Comparison of ENCODE assay signal across 10 mouse cellular contexts in genomic region chr10:7911268-7911667, GRCm38 (mm10). TPM values are rescaled to one million over a fixed set of nuclear protein-coding genes. Genes with fewer than 3 reads are reported as not detected.
DNase-seq lines count a peak whose midpoint lies in the region; ATAC-seq and TF ChIP-seq lines count a peak whose summit lies in the region.
"Had no signal": no experiment of that assay in that cellular context is flagged by ENCODE, and none has a peak within 500 bp of the region (broad histone marks: within the 10 kb centered on the region; RNA-seq: fewer than 3 reads in every experiment).

No protein-coding gene starts in this region.

- H3K9me3 ChIP-seq in hindbrain, embryonic 16.5 days (ENCODE audit: control insufficient read depth, low read length), result no peaks in the 10 kb centered on the region
- H3K9me3 ChIP-seq in hindbrain, embryonic 11.5 days (ENCODE audit: control insufficient read depth, low read length), result no peaks in the 10 kb centered on the region
- no peaks in the 10 kb centered on the region for H3K9me3 ChIP-seq in lung, postnatal 0 days (ENCODE audit: low read length)
- H3K9me3 ChIP-seq: embryonic facial prominence, embryonic 12.5 days; heart, embryonic 15.5 days had no signal

- peaks cover 5% of the 10 kb centered on the region for H3K36me3 ChIP-seq in hindbrain, embryonic 16.5 days (ENCODE audit: control insufficient read depth, insufficient read depth, low read length)
- 0 out of 2 replicates have a peak, but pooled peaks cover 2% of the 10 kb centered on the region for H3K36me3 ChIP-seq in hindbrain, embryonic 11.5 days (ENCODE audit: control insufficient read depth, insufficient read depth, low read length)
- H3K36me3 ChIP-seq in lung, postnatal 0 days (ENCODE audit: insufficient read depth, low read length), result peaks cover 14% of the 10 kb centered on the region; the same call in 1 of the 2 replicates

- H3K4me1 ChIP-seq in hindbrain, embryonic 16.5 days (ENCODE audit: control insufficient read depth, insufficient read depth, low read depth, low read length), result no peaks in the 10 kb centered on the region; the same call in 1 of the 2 replicates
- no peaks in the 10 kb centered on the region; the same call in 1 of the 2 replicates for H3K4me1 ChIP-seq in hindbrain, embryonic 11.5 days (replicated peaks; ENCODE audit: control insufficient read depth, insufficient read depth, low read length)
- H3K4me1 ChIP-seq in lung, postnatal 0 days (ENCODE audit: insufficient read depth, low read depth, low read length), result no peaks in the 10 kb centered on the region
- H3K4me1 ChIP-seq: embryonic facial prominence, embryonic 12.5 days had no signal

- TF ChIP-seq CTCF in lung, postnatal 0 days (IDR thresholded peaks at IDR 0.05), result no peak

- H3K27me3 ChIP-seq in hindbrain, embryonic 16.5 days (replicated peaks; ENCODE audit: control insufficient read depth, insufficient read depth, low read length), result no peaks in the 10 kb centered on the region
- no peaks in the 10 kb centered on the region for H3K27me3 ChIP-seq in hindbrain, embryonic 11.5 days (ENCODE audit: control insufficient read depth, insufficient read depth, low read length)
- H3K27me3 ChIP-seq in lung, postnatal 0 days (replicated peaks; ENCODE audit: insufficient read depth, low read length), result no peaks in the 10 kb centered on the region
- H3K27me3 ChIP-seq: embryonic facial prominence, embryonic 12.5 days; heart, embryonic 15.5 days had no signal

- H3K9ac ChIP-seq in hindbrain, embryonic 16.5 days (ENCODE audit: low read depth, low read length), result no peak overlapping the region
- H3K9ac ChIP-seq in hindbrain, embryonic 11.5 days (ENCODE audit: low read depth, low read length), result no peak overlapping the region
- no peak overlapping the region for H3K9ac ChIP-seq in lung, postnatal 0 days (replicated peaks; ENCODE audit: low read depth)
- H3K9ac ChIP-seq: embryonic facial prominence, embryonic 12.5 days; heart, embryonic 15.5 days had no signal

- H3K27ac ChIP-seq in hindbrain, embryonic 16.5 days (ENCODE audit: low read depth, low read length), result no peak overlapping the region
- H3K27ac ChIP-seq in hindbrain, embryonic 11.5 days (ENCODE audit: low read depth, low read length), result no peak overlapping the region
- no peak overlapping the region for H3K27ac ChIP-seq in lung, postnatal 0 days (ENCODE audit: low read length)
- H3K27ac ChIP-seq: embryonic facial prominence, embryonic 12.5 days; heart, embryonic 15.5 days had no signal

- DNase-seq in hindbrain, embryonic 11.5 days (ENCODE audit: low spot score), result no peak
- DNase-seq in lung, postnatal 36 days, result peak; percentile 21
- no peak for DNase-seq in lung, postnatal 0 days (ENCODE audit: low spot score)
- peak; percentile 46 for DNase-seq in cerebellum, adult 11-12 months
- DNase-seq in kidney, postnatal 4 days, result peak; percentile 22 to 42
- no peak for DNase-seq in B cell, adult 2 months

- no peak overlapping the region for H3K4me3 ChIP-seq in hindbrain, embryonic 16.5 days (ENCODE audit: low read length)
- H3K4me3 ChIP-seq in hindbrain, embryonic 11.5 days (ENCODE audit: low read depth, low read length), result no peak overlapping the region
- H3K4me3 ChIP-seq in lung, postnatal 0 days (ENCODE audit: low read depth, low read length), result no peak overlapping the region
- H3K4me3 ChIP-seq: embryonic facial prominence, embryonic 12.5 days; heart, embryonic 15.5 days had no signal

- TF ChIP-seq EP300 in lung, postnatal 0 days (IDR thresholded peaks at IDR 0.05), result no peak

- peak; percentile 68 for ATAC-seq in hindbrain, embryonic 16.5 days
- no peak for ATAC-seq in hindbrain, embryonic 11.5 days (ENCODE audit: low FRiP score)
- no peak for ATAC-seq in lung, postnatal 0 days
- ATAC-seq: intestine, postnatal 0 days had no signal

- 64% methylated on average over 10 of the region's 10 CpGs for WGBS in hindbrain, embryonic 16.5 days
- 86% methylated on average over 10 of the region's 10 CpGs for WGBS in hindbrain, embryonic 11.5 days
- WGBS in lung, postnatal 0 days, result 53% methylated on average over 10 of the region's 10 CpGs

- H3K4me2 ChIP-seq in hindbrain, embryonic 16.5 days (ENCODE audit: low read length), result no peak overlapping the region
- no peak overlapping the region for H3K4me2 ChIP-seq in hindbrain, embryonic 11.5 days (replicated peaks; ENCODE audit: low read depth, low read length)
- no peak overlapping the region for H3K4me2 ChIP-seq in lung, postnatal 0 days (replicated peaks; ENCODE audit: low read depth, low read length)
- H3K4me2 ChIP-seq: embryonic facial prominence, embryonic 12.5 days; heart, embryonic 15.5 days had no signal

RNA-seq across cellular contexts. Expression of gene Tab2, which starts 44.8 kb away (rescaled TPM):
- polyA plus RNA-seq in hindbrain, embryonic 16.5 days (2015; fragmentation: Nextera tagmentation; extraction: Ambion mirVana), result 12.3 and 12.4 TPM in 2 replicates
- polyA plus RNA-seq in hindbrain, embryonic 11.5 days (2014; fragmentation: Nextera tagmentation; extraction: Ambion mirVana), result 25.9 and 29.6 TPM in 2 replicates
- 16.8 and 18.7 TPM in 2 replicates for polyA plus RNA-seq in lung, postnatal 0 days (2015; fragmentation: Nextera tagmentation; extraction: Ambion mirVana)

Comparison
In these comparisons a context has a peak if more than half of its experiments do, and no peak if none do; other contexts are left out.
1. DNase-seq: peak in lung, postnatal 36 days (single experiment), cerebellum, adult 11-12 months (single experiment) and kidney, postnatal 4 days (2 of 2); none in hindbrain, embryonic 11.5 days (single experiment), lung, postnatal 0 days (single experiment) and B cell, adult 2 months (0 of 2).